In the genomic region with DNA sequence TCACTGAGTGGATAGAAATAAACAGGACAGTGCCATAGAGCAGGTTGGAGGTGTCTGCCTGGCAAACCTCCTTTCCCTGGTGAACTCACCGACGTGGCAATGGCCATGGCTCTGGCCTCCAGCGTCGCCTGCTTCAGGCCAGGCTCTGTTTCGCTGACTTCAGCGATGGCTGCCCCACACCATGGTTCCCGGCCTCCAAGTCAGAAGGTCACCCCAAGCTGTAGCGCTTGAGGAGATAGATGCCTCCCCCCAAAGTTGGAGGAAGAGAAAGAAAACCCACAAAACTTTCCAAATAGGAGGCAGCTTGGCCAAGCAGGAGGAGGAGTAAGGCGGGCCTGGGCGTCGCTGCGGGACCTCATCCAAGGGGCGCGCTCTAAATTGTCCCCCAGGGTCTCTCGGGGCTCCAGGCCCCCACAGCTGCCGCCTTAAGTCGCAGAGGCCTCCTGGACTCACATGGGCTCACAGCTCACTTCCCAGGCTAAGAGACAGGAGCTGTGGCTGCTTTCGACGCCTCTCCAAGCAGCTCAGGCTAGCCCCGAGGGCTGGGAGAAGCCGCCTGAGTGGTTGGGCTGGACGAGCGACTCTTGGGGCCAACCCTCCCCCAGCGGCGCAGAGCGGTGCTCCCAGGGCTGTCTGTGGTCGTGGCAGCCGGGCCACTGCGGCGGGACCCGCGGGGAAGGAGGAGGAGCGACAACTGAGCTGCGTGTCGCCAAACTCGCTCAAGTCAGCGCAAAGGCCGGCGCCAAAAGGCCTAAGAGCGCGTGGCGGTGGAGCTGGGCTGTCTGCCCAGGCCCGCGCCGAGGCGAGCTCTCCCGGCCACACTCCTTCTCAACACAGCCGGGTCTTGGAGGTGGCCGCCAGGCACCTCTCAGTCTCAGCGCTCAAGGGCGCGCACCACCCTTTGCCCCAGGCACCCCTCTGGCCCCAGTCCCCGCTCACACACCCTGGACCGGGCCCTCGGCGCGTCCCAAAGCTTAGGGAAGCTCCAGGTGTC, we compare ENCODE assay signal across 8 mouse cellular contexts. TPM values are rescaled to one million over a fixed set of nuclear protein-coding genes. Genes with fewer than 3 reads are reported as not detected.
A peak's percentile ranks its signal among the peaks of the same experiment; 100 is the strongest.
DNase-seq lines count a peak whose midpoint lies in the region; ATAC-seq lines count a peak whose summit lies in the region.

Efs (minus strand) TSS at position 778 of the 994 bp plus-strand sequence.

- peak within 1 kb of the TSS; percentile 98 for H3K9ac ChIP-seq in stomach, embryonic 14.5 days (replicated peaks; ENCODE audit: low read depth, low read length)

- peaks cover 27% of the 10 kb centered on the region for H3K36me3 ChIP-seq in hindbrain, embryonic 10.5 days
- H3K36me3 ChIP-seq in stomach, embryonic 14.5 days (ENCODE audit: control insufficient read depth, insufficient read depth, low read length): peaks cover 13% of the 10 kb centered on the region

- peaks cover 8% of the 10 kb centered on the region for H3K27me3 ChIP-seq in hindbrain, embryonic 10.5 days (ENCODE audit: insufficient read depth, poor library complexity, severe bottlenecking)
- H3K27me3 ChIP-seq in stomach, embryonic 14.5 days (ENCODE audit: control insufficient read depth, insufficient read depth, low read length): no peaks in the 10 kb centered on the region

- peak within 1 kb of the TSS; percentile 71 for H3K4me3 ChIP-seq in hindbrain, embryonic 10.5 days
- peak within 1 kb of the TSS; percentile 64 for H3K4me3 ChIP-seq in stomach, embryonic 14.5 days (ENCODE audit: low read depth, low read length)

- H3K4me1 ChIP-seq in hindbrain, embryonic 10.5 days (replicated peaks): peaks cover 59% of the 10 kb centered on the region
- peaks cover 22% of the 10 kb centered on the region for H3K4me1 ChIP-seq in stomach, embryonic 14.5 days (ENCODE audit: control insufficient read depth, insufficient read depth, low read length)

- peaks cover 20% of the 10 kb centered on the region for H3K9me3 ChIP-seq in hindbrain, embryonic 10.5 days
- peaks cover 6% of the 10 kb centered on the region; the same call in 1 of the 2 replicates for H3K9me3 ChIP-seq in stomach, embryonic 14.5 days (ENCODE audit: control insufficient read depth, low read depth, low read length)

- H3K27ac ChIP-seq in hindbrain, embryonic 10.5 days: peak within 1 kb of the TSS; percentile 99
- H3K27ac ChIP-seq in stomach, embryonic 14.5 days (ENCODE audit: low read length): peak within 1 kb of the TSS; percentile 100

- H3K4me2 ChIP-seq in stomach, embryonic 14.5 days (replicated peaks; ENCODE audit: low read depth, low read length): peak within 1 kb of the TSS; percentile 86

- under 1% methylated on average over 57 of the region's 57 CpGs for WGBS in hindbrain, embryonic 10.5 days
- WGBS in stomach, embryonic 14.5 days: 2% methylated on average over 57 of the region's 57 CpGs

- peak; percentile 29; the same call in 1 of the 2 replicates for ATAC-seq in stomach, embryonic 14.5 days (ENCODE audit: insufficient number of reproducible peaks, insufficient read depth, low FRiP score, low read depth)

- DNase-seq in adrenal gland, adult 18-20 months (ENCODE audit: low spot score in 2 of 2): peak; percentile 18 to 39
- peak; percentile 83 to 85 for DNase-seq in cerebellum, postnatal 10 days
- DNase-seq in frontal cortex, adult 2 months (ENCODE audit: extremely low spot score in 1 of 2, low spot score in 1 of 2): no peak
- peak; percentile 81 for DNase-seq in hindbrain, embryonic 10.5 days (ENCODE audit: low spot score)
- peak; percentile 43 to 56 for DNase-seq in layer of hippocampus, postnatal 36 days
- DNase-seq in mesoderm, embryonic 11.5 days (ENCODE audit: low read depth, low spot score): peak; percentile 70
- DNase-seq in spleen, adult 18-20 months: no peak

RNA-seq across cellular contexts. Expression of gene Efs, which starts in this region (rescaled TPM):
- total RNA-seq in adrenal gland, adult 18-20 months (2021): 1 to 10 TPM; 2.4 to 4.9 TPM
- 13.4 and 14.5 TPM in 2 replicates for polyA plus RNA-seq in frontal cortex, adult 2 months (2012; rRNA removed)
- polyA plus RNA-seq in hindbrain, embryonic 10.5 days (2016; fragmentation: Nextera tagmentation; extraction: Ambion mirVana): 36.5 and 40.0 TPM in 2 replicates
- 10 to 100 TPM; 10.3 to 11.7 TPM for total RNA-seq in layer of hippocampus, postnatal 36 days (2021)
- 40.1 and 41.0 TPM in 2 replicates for polyA plus RNA-seq in stomach, embryonic 14.5 days (2014; fragmentation: Nextera tagmentation; extraction: Ambion mirVana)

Comparison
In these comparisons a context has a peak if more than half of its experiments do, and no peak if none do; other contexts are left out.
1. DNase-seq: peak in adrenal gland, adult 18-20 months (2 of 2), cerebellum, postnatal 10 days (2 of 2), hindbrain, embryonic 10.5 days (single experiment), layer of hippocampus, postnatal 36 days (2 of 2) and mesoderm, embryonic 11.5 days (single experiment); none in frontal cortex, adult 2 months (0 of 2) and spleen, adult 18-20 months (0 of 2).